Mouse (Mus musculus) thymus, adult 2 months (tissue): ENCODE measurements around the gene D630039A03Rik.

ENCODE experiments used
- CTCF ChIP-seq: fragments of 200-500 bp; IDR thresholded peaks from 2 replicates; pipeline ENCODE4 v1.5.1; 2012; ENCODE audit warnings: mild to moderate bottlenecking, control low read depth, low read length, moderate library complexity, borderline replicate concordance; ENCODE audit not compliant: control insufficient read depth, poor library complexity, insufficient read depth; ENCODE audit errors: extremely low read depth
- POLR2A ChIP-seq: fragments of 200-500 bp; IDR thresholded peaks from 2 replicates; pipeline ENCODE4 v1.6.1; 2012; ENCODE audit warnings: mild to moderate bottlenecking, low read length, control low read depth, moderate library complexity; ENCODE audit not compliant: control insufficient read depth, poor library complexity, insufficient read depth; ENCODE audit errors: extremely low read depth

- no peak for TF ChIP-seq CTCF
- no peak for TF ChIP-seq POLR2A
Measured at GRCm38 (mm10) chr4:57942892-57943291, 26.8 kb upstream of the D630039A03Rik start.
